Mouse (Mus musculus): ENCODE measurements around the gene Usp6nl. TPM values are rescaled to one million over a fixed set of nuclear protein-coding genes. Genes with fewer than 3 reads are reported as not detected.

The Usp6nl gene
- polyA plus RNA-seq, 1 experiment from 2014 or later, result 8.5 TPM

DNA sequence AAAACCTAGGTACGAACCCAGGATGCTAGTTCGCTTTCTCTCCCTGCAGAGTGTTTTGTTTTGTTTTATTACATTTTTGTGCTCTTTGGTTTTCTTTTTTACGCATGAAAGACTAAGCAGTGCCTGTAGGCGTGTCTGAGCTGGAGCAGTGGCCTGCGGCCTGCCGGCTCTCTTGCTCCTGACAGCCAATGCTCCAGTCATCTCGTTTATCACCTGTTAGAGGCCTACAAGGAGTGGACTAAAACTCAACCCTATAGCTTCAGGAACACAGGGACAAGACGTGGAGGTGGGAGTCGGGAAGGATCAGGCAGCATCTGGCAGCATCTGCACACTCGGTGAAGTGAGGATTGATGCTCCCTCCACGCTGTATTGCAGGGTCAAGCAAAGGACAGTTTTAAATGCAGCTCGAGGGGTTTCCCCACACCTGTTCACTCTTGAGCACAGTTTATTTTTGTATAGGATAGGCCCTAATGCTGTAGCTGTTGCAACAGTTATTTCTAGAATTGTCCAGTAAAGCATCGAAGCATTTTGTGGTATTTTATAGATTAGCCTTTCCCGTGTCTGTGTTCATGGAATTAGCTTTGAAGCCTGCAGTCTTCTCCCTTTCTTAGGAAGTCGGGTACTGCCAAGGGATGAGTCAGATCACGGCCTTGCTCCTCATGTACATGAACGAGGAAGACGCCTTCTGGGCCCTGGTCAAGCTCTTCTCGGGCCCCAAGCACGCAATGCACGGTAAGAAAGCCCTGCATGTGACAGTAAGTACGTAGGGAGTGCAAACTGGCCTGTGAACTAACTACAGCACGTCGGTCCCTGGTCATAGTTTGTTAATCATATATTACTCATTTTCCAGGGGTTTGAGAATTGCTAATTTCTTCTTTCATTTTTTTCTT, 101.4 kb downstream of the Usp6nl start:
- Histone ChIP-seq H3K36me3 (ENCODE audit: control insufficient read depth, insufficient read depth, low read length) (peaks cover 13% of the 10 kb centered on the region; the same call in 1 of the 2 replicates), H3K27ac (ENCODE audit: low read depth, low read length) (no peak overlapping the region), H3K4me3 (ENCODE audit: low read depth, low read length) (no peak overlapping the region), H3K9ac (ENCODE audit: low read depth, low read length) (no peak overlapping the region), H3K4me1 (replicated peaks; ENCODE audit: control insufficient read depth, insufficient read depth, low read length) (no peaks in the 10 kb centered on the region), H3K9me3 (ENCODE audit: control insufficient read depth, low read length) (no peaks in the 10 kb centered on the region), H3K4me2 (no peak overlapping the region), H3K27me3 (replicated peaks; ENCODE audit: control insufficient read depth, insufficient read depth, low read length) (no peaks in the 10 kb centered on the region)
- ATAC-seq (replicated peaks; ENCODE audit: low FRiP score), result no peak
- WGBS, result 87% methylated on average over 24 of the region's 24 CpGs
- peak; percentile 21 for DNase-seq (ENCODE audit: low spot score)

DNA sequence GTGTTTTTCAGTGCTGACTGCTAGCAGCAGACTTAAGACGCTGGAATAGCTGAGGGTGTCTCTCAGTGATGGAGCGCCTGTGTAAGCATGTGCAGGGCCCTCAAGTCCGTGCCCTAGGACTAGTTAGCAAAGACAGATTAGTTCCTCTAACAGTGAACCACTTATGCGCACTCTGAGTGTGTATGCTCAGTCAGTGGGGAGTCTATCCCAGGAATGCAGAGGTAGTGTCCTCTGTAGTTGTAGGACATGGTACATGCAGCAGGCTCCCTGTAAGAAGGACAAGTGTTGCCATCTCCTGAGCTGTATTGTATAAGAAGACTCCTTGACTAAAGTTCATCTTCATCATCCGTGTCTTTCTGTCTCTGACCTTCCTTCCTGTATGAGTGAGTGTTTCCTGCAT, 102.4 kb downstream of the Usp6nl start:
- WGBS, result 82% methylated on average over 5 of the region's 5 CpGs
- Histone ChIP-seq H3K9me3 (ENCODE audit: control insufficient read depth, low read length) (no peaks in the 10 kb centered on the region), H3K4me1 (replicated peaks; ENCODE audit: control insufficient read depth, insufficient read depth, low read length) (no peaks in the 10 kb centered on the region), H3K27ac (ENCODE audit: low read depth, low read length) (no peak overlapping the region), H3K4me3 (ENCODE audit: low read depth, low read length) (no peak overlapping the region), H3K9ac (ENCODE audit: low read depth, low read length) (no peak overlapping the region), H3K36me3 (ENCODE audit: control insufficient read depth, insufficient read depth, low read length) (peaks cover 13% of the 10 kb centered on the region; the same call in 1 of the 2 replicates), H3K27me3 (replicated peaks; ENCODE audit: control insufficient read depth, insufficient read depth, low read length) (no peaks in the 10 kb centered on the region), H3K4me2 (no peak overlapping the region)
- DNase-seq (ENCODE audit: low spot score), result peak; percentile 23
- no peak for ATAC-seq (replicated peaks; ENCODE audit: low FRiP score)

DNA sequence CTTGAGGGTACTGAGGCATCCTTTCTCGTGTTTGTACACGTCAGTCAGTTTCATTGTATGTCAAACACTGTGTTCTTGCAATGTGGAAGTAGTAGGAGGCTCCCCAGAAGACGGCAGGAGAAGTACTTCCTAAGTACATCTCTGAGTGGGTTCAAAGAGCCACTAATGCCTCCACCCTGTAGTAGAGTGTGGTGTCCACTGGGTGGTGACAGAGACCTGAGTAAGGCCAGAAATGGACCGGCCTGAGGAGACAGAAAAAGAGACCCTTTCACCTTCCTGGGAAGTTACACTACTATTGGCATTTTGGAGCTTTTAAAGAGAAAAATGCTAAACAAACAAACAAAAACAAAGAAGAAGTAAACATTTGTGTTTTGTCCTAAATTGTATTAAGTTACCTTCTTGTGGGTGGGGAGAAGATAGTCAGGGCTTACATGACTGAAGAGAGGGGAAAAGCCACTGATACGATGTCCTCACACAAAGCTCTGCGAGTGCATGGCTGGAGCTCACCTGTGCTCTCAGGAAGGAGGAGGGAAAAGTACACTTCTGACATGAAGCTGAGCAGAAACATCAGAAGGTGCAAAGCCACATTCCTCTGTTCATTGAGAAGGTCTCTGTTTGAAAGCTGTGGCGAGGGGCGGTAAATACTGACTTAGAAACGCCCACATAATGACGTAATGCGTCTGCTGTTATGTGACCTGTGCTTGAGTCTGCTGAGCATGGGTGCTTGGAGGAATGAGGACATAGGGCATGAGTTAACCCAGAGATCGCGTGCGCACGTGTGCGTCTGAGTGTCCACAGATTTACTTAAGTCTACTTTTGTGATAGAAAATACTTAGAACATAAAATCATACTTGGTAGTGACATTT, 113.9 kb downstream of the Usp6nl start:
- ATAC-seq (replicated peaks; ENCODE audit: low FRiP score) (0 out of 2 replicates have a peak, but pooled peaks have one; percentile 44), DNase-seq (ENCODE audit: low spot score) (peak; percentile 33)

DNA sequence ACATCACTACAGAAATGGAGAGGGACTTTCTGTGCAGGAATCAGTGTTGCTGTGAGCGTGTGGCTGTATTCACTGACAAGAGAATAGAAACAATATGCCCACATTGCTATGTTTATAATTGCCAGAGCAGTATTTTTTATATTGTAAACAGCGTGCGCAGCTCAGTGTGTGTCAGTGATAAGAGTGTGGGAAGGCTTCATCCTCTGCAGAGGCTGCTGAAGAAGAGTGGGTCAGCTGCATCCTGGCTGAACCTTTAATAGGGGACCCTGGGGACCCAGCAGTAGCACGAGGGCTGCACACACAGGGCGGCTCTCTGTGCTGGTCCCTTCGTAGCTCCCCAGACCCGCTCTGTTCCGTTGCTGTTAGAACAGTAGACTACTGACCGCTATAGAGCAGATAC, 119.2 kb downstream of the Usp6nl start:
- WGBS, result 62% methylated on average over 9 of the region's 9 CpGs
- Histone ChIP-seq H3K4me2 (peak overlapping the region; percentile 44; the same call in 1 of the 2 replicates), H3K9me3 (ENCODE audit: control insufficient read depth, low read length) (no peaks in the 10 kb centered on the region), H3K4me1 (replicated peaks; ENCODE audit: control insufficient read depth, insufficient read depth, low read length) (peaks cover 19% of the 10 kb centered on the region), H3K36me3 (ENCODE audit: control insufficient read depth, insufficient read depth, low read length) (peaks cover 15% of the 10 kb centered on the region; the same call in 1 of the 2 replicates), H3K27ac (ENCODE audit: low read depth, low read length) (peak overlapping the region; percentile 41), H3K27me3 (replicated peaks; ENCODE audit: control insufficient read depth, insufficient read depth, low read length) (no peaks in the 10 kb centered on the region), H3K4me3 (ENCODE audit: low read depth, low read length) (no peak overlapping the region), H3K9ac (ENCODE audit: low read depth, low read length) (no peak overlapping the region)
- peak; percentile 39; the same call in 1 of the 2 replicates for ATAC-seq (replicated peaks; ENCODE audit: low FRiP score)
- no peak for DNase-seq (ENCODE audit: low spot score)

More for the DNA sequence above, 113.9 kb downstream of the Usp6nl start:
- WGBS, result 80% methylated on average over 16 of the region's 16 CpGs
- Histone ChIP-seq H3K4me2 (no peak overlapping the region), H3K9me3 (ENCODE audit: control insufficient read depth, low read length) (no peaks in the 10 kb centered on the region), H3K27me3 (replicated peaks; ENCODE audit: control insufficient read depth, insufficient read depth, low read length) (no peaks in the 10 kb centered on the region), H3K4me1 (replicated peaks; ENCODE audit: control insufficient read depth, insufficient read depth, low read length) (peaks cover under 1% of the 10 kb centered on the region), H3K4me3 (ENCODE audit: low read depth, low read length) (no peak overlapping the region), H3K27ac (ENCODE audit: low read depth, low read length) (no peak overlapping the region), H3K36me3 (ENCODE audit: control insufficient read depth, insufficient read depth, low read length) (peaks cover 10% of the 10 kb centered on the region; the same call in 1 of the 2 replicates), H3K9ac (ENCODE audit: low read depth, low read length) (no peak overlapping the region)

DNA sequence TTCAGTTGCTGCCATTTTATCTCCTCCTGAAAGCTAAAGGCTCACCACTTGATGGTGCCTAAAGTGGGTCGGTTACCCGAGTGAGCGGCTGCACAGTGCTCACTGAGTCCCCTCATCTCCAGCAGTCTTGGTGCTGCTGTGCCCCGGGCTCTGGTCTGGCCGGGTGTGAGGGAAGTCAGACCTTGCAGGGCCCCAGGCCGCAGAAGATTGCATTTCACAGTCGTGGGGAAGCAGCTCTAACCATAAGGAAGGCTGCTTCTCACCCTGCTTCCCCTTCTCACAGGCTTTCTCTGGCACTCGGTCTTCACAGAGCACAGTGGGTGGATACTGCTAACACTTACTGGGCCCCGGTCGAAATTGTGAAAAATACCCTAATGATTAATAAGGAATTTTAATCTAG, 119.8 kb downstream of the Usp6nl start:
- Histone ChIP-seq H3K4me2 (peak overlapping the region; percentile 44), H3K9ac (ENCODE audit: low read depth, low read length) (no peak overlapping the region; the same call in 1 of the 2 replicates), H3K9me3 (ENCODE audit: control insufficient read depth, low read length) (no peaks in the 10 kb centered on the region), H3K27ac (ENCODE audit: low read depth, low read length) (peak overlapping the region; percentile 41; the same call in 1 of the 2 replicates), H3K4me3 (ENCODE audit: low read depth, low read length) (no peak overlapping the region), H3K36me3 (ENCODE audit: control insufficient read depth, insufficient read depth, low read length) (peaks cover 15% of the 10 kb centered on the region; the same call in 1 of the 2 replicates), H3K27me3 (replicated peaks; ENCODE audit: control insufficient read depth, insufficient read depth, low read length) (no peaks in the 10 kb centered on the region), H3K4me1 (replicated peaks; ENCODE audit: control insufficient read depth, insufficient read depth, low read length) (peaks cover 19% of the 10 kb centered on the region)
- WGBS, result 40% methylated on average over 10 of the region's 10 CpGs
- ATAC-seq (replicated peaks; ENCODE audit: low FRiP score) (peak; percentile 30), DNase-seq (ENCODE audit: low spot score) (no peak)

- Histone ChIP-seq H3K9ac (ENCODE audit: low read depth, low read length) (no peak overlapping the region), H3K9me3 (ENCODE audit: control insufficient read depth, low read length) (no peaks in the 10 kb centered on the region), H3K27me3 (replicated peaks; ENCODE audit: control insufficient read depth, insufficient read depth, low read length) (no peaks in the 10 kb centered on the region), H3K4me1 (replicated peaks; ENCODE audit: control insufficient read depth, insufficient read depth, low read length) (peaks cover 19% of the 10 kb centered on the region), H3K36me3 (ENCODE audit: control insufficient read depth, insufficient read depth, low read length) (peaks cover 15% of the 10 kb centered on the region; the same call in 1 of the 2 replicates), H3K4me2 (no peak overlapping the region), H3K27ac (ENCODE audit: low read depth, low read length) (peak overlapping the region; percentile 89; the same call in 1 of the 2 replicates), H3K4me3 (ENCODE audit: low read depth, low read length) (no peak overlapping the region)
- 81% methylated on average over 4 of the region's 4 CpGs for WGBS
- DNase-seq (ENCODE audit: low spot score), result no peak
- ATAC-seq (replicated peaks; ENCODE audit: low FRiP score), result no peak
These were observed 121.5 kb downstream of the Usp6nl start for GRCm38 (mm10) chr2:6444015-6444414.

DNA sequence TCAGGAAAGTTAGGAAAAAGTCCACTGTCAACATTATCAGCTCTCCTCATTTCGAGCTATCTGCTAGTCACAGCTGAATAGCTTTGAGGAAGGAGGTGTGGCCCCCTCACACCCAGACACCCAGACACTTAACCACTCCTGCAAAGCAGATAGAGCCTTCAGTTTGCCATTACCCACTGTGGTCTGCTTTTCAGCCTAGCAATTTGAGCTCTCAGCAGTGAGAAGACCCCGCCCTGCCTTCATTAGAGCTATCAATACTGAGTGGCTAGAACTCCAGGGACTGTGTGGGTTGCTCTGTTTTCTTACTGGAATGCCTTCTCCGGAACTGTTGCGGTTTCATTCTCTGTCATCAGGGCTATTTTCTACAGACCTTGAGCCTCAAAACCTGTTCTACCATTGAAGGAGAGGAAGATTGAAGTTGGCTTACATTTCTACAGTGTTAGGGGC, 122.3 kb downstream of the Usp6nl start:
- Histone ChIP-seq H3K27me3 (replicated peaks; ENCODE audit: control insufficient read depth, insufficient read depth, low read length) (no peaks in the 10 kb centered on the region), H3K4me3 (ENCODE audit: low read depth, low read length) (no peak overlapping the region), H3K4me2 (peak overlapping the region; percentile 57), H3K9ac (ENCODE audit: low read depth, low read length) (peak overlapping the region; percentile 41; the same call in 1 of the 2 replicates), H3K36me3 (ENCODE audit: control insufficient read depth, insufficient read depth, low read length) (peaks cover 15% of the 10 kb centered on the region; the same call in 1 of the 2 replicates), H3K27ac (ENCODE audit: low read depth, low read length) (peak overlapping the region; percentile 89), H3K4me1 (replicated peaks; ENCODE audit: control insufficient read depth, insufficient read depth, low read length) (peaks cover 19% of the 10 kb centered on the region), H3K9me3 (ENCODE audit: control insufficient read depth, low read length) (no peaks in the 10 kb centered on the region)
- 44% methylated on average over 4 of the region's 4 CpGs for WGBS
- DNase-seq (ENCODE audit: low spot score), result no peak
- ATAC-seq (replicated peaks; ENCODE audit: low FRiP score), result peak; percentile 95

- Histone ChIP-seq H3K9me3 (ENCODE audit: control insufficient read depth, low read length) (no peaks in the 10 kb centered on the region), H3K4me1 (replicated peaks; ENCODE audit: control insufficient read depth, insufficient read depth, low read length) (peaks cover 19% of the 10 kb centered on the region), H3K36me3 (ENCODE audit: control insufficient read depth, insufficient read depth, low read length) (peaks cover 7% of the 10 kb centered on the region; the same call in 1 of the 2 replicates), H3K27ac (ENCODE audit: low read depth, low read length) (no peak overlapping the region), H3K4me3 (ENCODE audit: low read depth, low read length) (no peak overlapping the region), H3K9ac (ENCODE audit: low read depth, low read length) (no peak overlapping the region), H3K27me3 (replicated peaks; ENCODE audit: control insufficient read depth, insufficient read depth, low read length) (no peaks in the 10 kb centered on the region), H3K4me2 (no peak overlapping the region)
- ATAC-seq (replicated peaks; ENCODE audit: low FRiP score), result no peak
- DNase-seq (ENCODE audit: low spot score), result no peak
- WGBS, result 84% methylated on average over 4 of the region's 4 CpGs
These were observed 123.4 kb downstream of the Usp6nl start for GRCm38 (mm10) chr2:6445858-6446257.
